In the genomic region with DNA sequence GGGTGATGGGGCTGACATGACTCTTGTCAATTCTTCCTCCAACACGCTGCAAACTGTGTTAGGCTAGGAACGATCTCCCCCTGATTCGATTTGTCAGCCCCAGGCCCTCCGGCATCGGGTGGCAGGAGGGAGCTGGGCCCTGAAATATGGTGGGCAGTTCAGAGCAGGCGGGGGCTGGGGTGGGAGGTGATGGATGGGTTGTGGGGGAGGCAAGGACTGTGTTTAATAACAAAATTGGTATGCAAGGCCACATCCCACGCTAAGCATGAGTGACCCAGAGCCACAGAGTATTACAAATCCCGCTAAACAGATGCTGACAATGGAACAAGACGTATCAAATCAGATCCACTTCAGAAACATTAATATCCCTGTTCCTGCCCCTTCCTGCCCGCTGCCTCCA, we compare ENCODE assay signal across 21 mouse cellular contexts.
"Had no signal": no experiment of that assay in that cellular context is flagged by ENCODE, and none has a peak within 500 bp of the region (broad histone marks: within the 10 kb centered on the region; RNA-seq: fewer than 3 reads in every experiment).

No protein-coding gene starts in this region.

- H3K4me3 ChIP-seq: intestine, embryonic 15.5 days; layer of hippocampus, adult 2 months; limb, embryonic 10.5 days; limb, embryonic 13.5 days; liver, embryonic 12.5 days; liver, embryonic 15.5 days; lung, embryonic 15.5 days had no signal

- H3K36me3 ChIP-seq: intestine, embryonic 15.5 days; limb, embryonic 10.5 days; liver, embryonic 12.5 days; liver, embryonic 15.5 days; lung, embryonic 15.5 days had no signal

- DNase-seq: kidney, adult 11 months; kidney, adult 8-10 months; kidney, postnatal 25 days; layer of hippocampus, adult 9-11 months; liver; lung, adult 18-20 months; lung, postnatal 10 days; lung, postnatal 36 days; retina, postnatal 1 day; right cerebral cortex, postnatal 25 days; spleen, adult 18-20 months; thymus, adult 2 months; thymus, postnatal 14 days; thymus, postnatal 4 days had no signal

- H3K4me2 ChIP-seq: intestine, embryonic 15.5 days; limb, embryonic 13.5 days; liver, embryonic 12.5 days; liver, embryonic 15.5 days; lung, embryonic 15.5 days had no signal

- H3K27ac ChIP-seq: intestine, embryonic 15.5 days; layer of hippocampus, adult 2 months; limb, embryonic 10.5 days; limb, embryonic 13.5 days; liver, embryonic 12.5 days; liver, embryonic 15.5 days; lung, embryonic 15.5 days had no signal

- H3K9ac ChIP-seq: intestine, embryonic 15.5 days; limb, embryonic 13.5 days; liver, embryonic 12.5 days; liver, embryonic 15.5 days; lung, embryonic 15.5 days had no signal

- H3K9me3 ChIP-seq: intestine, embryonic 15.5 days; limb, embryonic 10.5 days; limb, embryonic 13.5 days; liver, embryonic 12.5 days; liver, embryonic 15.5 days; lung, embryonic 15.5 days had no signal

- ATAC-seq: intestine, embryonic 15.5 days; liver, embryonic 12.5 days had no signal
